7 mouse cellular contexts compared by ENCODE assay signal in the genomic region with DNA sequence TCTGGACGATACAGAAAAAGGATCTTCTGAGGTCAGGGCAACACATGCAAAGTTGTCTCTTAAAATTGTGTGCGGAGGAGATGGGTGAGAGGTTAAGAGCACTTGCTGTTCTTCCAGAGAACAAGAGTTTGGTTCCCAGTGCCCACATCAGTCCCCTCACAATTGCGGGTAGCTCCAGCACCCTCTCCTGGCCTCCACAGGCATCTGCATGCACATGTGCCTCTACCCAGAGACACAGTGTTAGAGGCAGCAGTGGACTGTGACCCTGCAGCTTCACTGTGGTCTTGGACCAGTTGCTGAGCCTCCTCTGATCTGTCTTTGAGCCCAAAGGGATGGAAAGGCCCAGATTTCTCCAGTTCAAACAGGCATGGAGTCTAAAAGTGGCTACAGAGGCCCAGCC. TPM values are rescaled to one million over a fixed set of nuclear protein-coding genes. Genes with fewer than 3 reads are reported as not detected.
A peak's percentile ranks its signal among the peaks of the same experiment; 100 is the strongest.
DNase-seq lines count a peak whose midpoint lies in the region; TF ChIP-seq lines count a peak whose summit lies in the region.
"Not testable (repeated sequence)": the region's sequence is repeated elsewhere in the genome, so short reads cannot be mapped to it uniquely, and the experiment has no call there.

No protein-coding gene starts in this region.

- WGBS in lung, adult 2 months = 82% methylated on average over 3 of the region's 3 CpGs

- not testable (repeated sequence) for H3K27ac ChIP-seq in gastrocnemius, adult 2 months; layer of hippocampus, adult 2 months

- DNase-seq in 416B (ENCODE audit: low read depth) (peak; percentile 44), ES-CJ7 (ENCODE audit: low read depth, low spot score) (peak; percentile 41)
- DNase-seq in gastrocnemius, adult 2 months; layer of hippocampus, adult 2 months (ENCODE audit: low spot score in 2 of 2); lung, adult 2 months: not testable (repeated sequence)
- peak; percentile 49 to 53 for DNase-seq in spleen, postnatal 10 days (ENCODE audit: low spot score in 2 of 2)
- peak; percentile 26 for DNase-seq in thymus, postnatal 25 days

- intact Hi-C loops in gastrocnemius, adult 2 months (cut with DNase I) = not testable (repeated sequence)

- not testable (repeated sequence) for H3K4me3 ChIP-seq in gastrocnemius, adult 2 months; layer of hippocampus, adult 2 months; lung, adult 2 months (replicated peaks; ENCODE audit: extremely low read depth, low read depth, low read length)

- peak; percentile 17; the same call in 1 of the 2 replicates for TF ChIP-seq CTCF in gastrocnemius, adult 2 months (IDR thresholded peaks at IDR 0.05)
- TF ChIP-seq CTCF in layer of hippocampus, adult 2 months (conservative IDR thresholded peaks at IDR 0.05) = peak; percentile 36
- TF ChIP-seq CTCF in lung, adult 2 months (IDR thresholded peaks at IDR 0.05; ENCODE audit: insufficient read depth, low read length) = peak; percentile 16; the same call in 1 of the 2 replicates

- H3K4me1 ChIP-seq in lung, adult 2 months (ENCODE audit: control insufficient read depth, insufficient read depth, low read length) = not testable (repeated sequence)

- TF ChIP-seq POLR2A in lung, adult 2 months (IDR thresholded peaks at IDR 0.05; ENCODE audit: borderline replicate concordance, extremely low read depth, low read depth, low read length) = not testable (repeated sequence)

RNA-seq across cellular contexts. Expression of a gene that starts 4.0 kb away (rescaled TPM):
- 1 to 10 TPM; 3.7 to 3.8 TPM for total RNA-seq in gastrocnemius, adult 2 months (2021)
- total RNA-seq in layer of hippocampus, adult 2 months (2021) = 1 to 10 TPM; 6.7 to 6.9 TPM
- polyA plus RNA-seq in lung, adult 2 months (2012; rRNA removed) = 10.9 TPM in 2 replicates

RNA-seq across cellular contexts. Expression of a gene that starts 15.1 kb away (rescaled TPM):
- total RNA-seq in gastrocnemius, adult 2 months (2021) = 1 to 10 TPM; 1.6 to 2.4 TPM
- total RNA-seq in layer of hippocampus, adult 2 months (2021) = 1 to 10 TPM; 3.1 to 4.2 TPM
- polyA plus RNA-seq in lung, adult 2 months (2012; rRNA removed) = 4.1 and 5.1 TPM in 2 replicates

RNA-seq across cellular contexts. Expression of a gene that starts 21.6 kb away (rescaled TPM):
- 1 to 10 TPM; 1.2 to 1.3 TPM for total RNA-seq in gastrocnemius, adult 2 months (2021)
- 1 to 10 TPM; 7.5 to 8.0 TPM for total RNA-seq in layer of hippocampus, adult 2 months (2021)
- 7.6 TPM in 2 replicates for polyA plus RNA-seq in lung, adult 2 months (2012; rRNA removed)

RNA-seq across cellular contexts. Expression of a gene that starts 26.5 kb away (rescaled TPM):
- total RNA-seq in gastrocnemius, adult 2 months (2021) = 10 to 100 TPM; 35.2 to 38.9 TPM
- total RNA-seq in layer of hippocampus, adult 2 months (2021) = 10 to 100 TPM; 11.4 to 11.8 TPM
- 31.7 and 35.5 TPM in 2 replicates for polyA plus RNA-seq in lung, adult 2 months (2012; rRNA removed)

RNA-seq across cellular contexts. Expression of a gene that starts 34.8 kb away (rescaled TPM):
- 1 to 10 TPM; 1.7 to 2.5 TPM for total RNA-seq in gastrocnemius, adult 2 months (2021)
- total RNA-seq in layer of hippocampus, adult 2 months (2021) = 1 to 10 TPM; 4.4 to 4.5 TPM
- polyA plus RNA-seq in lung, adult 2 months (2012; rRNA removed) = 7.5 and 8.5 TPM in 2 replicates
